Mouse (Mus musculus) B cell, adult 2 months (primary cell): ENCODE data around the gene Ube2g1.
"Not testable (repeated sequence)": the region's sequence is repeated elsewhere in the genome, so short reads cannot be mapped to it uniquely, and the experiment has no call there.

Experiments
- DNase-seq, 2 experiments: peaks; one replicate each; pipeline ENCODE4 v3.0.0; 2022

Gene Ube2g1

GRCm38 (mm10) chr11:72695025-72695424 lies 87.9 kb downstream of the Ube2g1 start:
- no peak for DNase-seq

- DNase-seq, result no peak
Observed at GRCm38 (mm10) chr11:72696368-72696971, 89.4 kb downstream of the Ube2g1 start.

- DNase-seq, result no peak
Observed at GRCm38 (mm10) chr11:72697323-72697722, 90.2 kb downstream of the Ube2g1 start.

- not testable (repeated sequence) for DNase-seq
Observed at GRCm38 (mm10) chr11:72705111-72705510, 98.0 kb downstream of the Ube2g1 start.

- DNase-seq, result no peak
Observed at GRCm38 (mm10) chr11:72712721-72713120, 105.6 kb downstream of the Ube2g1 start.

- no peak for DNase-seq
Observed at GRCm38 (mm10) chr11:72718161-72718560, 111.1 kb downstream of the Ube2g1 start.

GRCm38 (mm10) chr11:72723165-72723564 lies 116.1 kb downstream of the Ube2g1 start:
- DNase-seq, result no peak

GRCm38 (mm10) chr11:72723871-72724270 lies 116.8 kb downstream of the Ube2g1 start:
- peak; percentile 20 to 34 for DNase-seq

GRCm38 (mm10) chr11:72726023-72726422 lies 118.9 kb downstream of the Ube2g1 start:
- peak; percentile 12 to 22 for DNase-seq

- no peak for DNase-seq
Observed at GRCm38 (mm10) chr11:72733736-72734135, 126.7 kb downstream of the Ube2g1 start.

- no peak for DNase-seq
Observed at GRCm38 (mm10) chr11:72734840-72735518, 127.9 kb downstream of the Ube2g1 start.

GRCm38 (mm10) chr11:72735519-72735860 lies 128.4 kb downstream of the Ube2g1 start:
- DNase-seq, result no peak
